Mouse (Mus musculus): ENCODE data around the gene Ccpg1os. TPM values are rescaled to one million over a fixed set of nuclear protein-coding genes. Genes with fewer than 3 reads are reported as not detected.

Gene Ccpg1os
- polyA plus RNA-seq, 1 experiment from 2014 or later, result 12.7 TPM

DNA sequence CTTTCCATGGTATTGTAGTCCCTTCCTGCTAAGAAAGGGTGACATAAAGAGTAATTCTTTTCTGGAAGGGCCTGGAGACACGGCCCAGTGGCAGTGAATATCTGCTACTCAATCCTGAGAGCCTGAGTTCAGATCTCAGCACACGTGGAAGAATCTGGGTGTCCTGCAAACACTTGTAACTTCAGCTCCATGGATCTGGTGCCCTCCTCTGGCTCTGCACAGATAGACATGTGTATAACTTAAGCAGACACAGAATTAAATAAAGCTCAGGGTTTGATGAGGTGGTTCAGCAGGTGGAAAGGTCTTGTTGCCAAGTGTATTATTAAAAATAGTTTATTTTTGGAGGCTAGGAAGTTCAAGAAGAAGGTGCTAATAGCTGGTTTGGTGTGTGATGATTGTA, 15.3 kb upstream of the Ccpg1os start:
- WGBS, result 77% methylated on average over 2 of the region's 2 CpGs
- H3K4me1 ChIP-seq (ENCODE audit: control insufficient read depth, insufficient read depth, low read length), result no peaks in the 10 kb centered on the region
- H3K27ac ChIP-seq (replicated peaks; ENCODE audit: low read depth, low read length), result no peak overlapping the region
- H3K4me3 ChIP-seq (ENCODE audit: low read depth, low read length), result no peak overlapping the region
- no peak overlapping the region for H3K4me2 ChIP-seq (ENCODE audit: low read depth, low read length)
- ATAC-seq (replicated peaks; ENCODE audit: insufficient number of reproducible peaks, low FRiP score, low TSS enrichment, low read depth) (no peak), DNase-seq (ENCODE audit: low spot score) (no peak)
- H3K27me3 ChIP-seq (ENCODE audit: control insufficient read depth, insufficient read depth, low read length), result no peaks in the 10 kb centered on the region
- H3K9me3 ChIP-seq (replicated peaks; ENCODE audit: control insufficient read depth, low read length), result no peaks in the 10 kb centered on the region
- H3K9ac ChIP-seq (replicated peaks; ENCODE audit: low read length), result no peak overlapping the region
- H3K36me3 ChIP-seq (replicated peaks; ENCODE audit: control insufficient read depth, insufficient read depth, low read depth, low read length), result no peaks in the 10 kb centered on the region

DNA sequence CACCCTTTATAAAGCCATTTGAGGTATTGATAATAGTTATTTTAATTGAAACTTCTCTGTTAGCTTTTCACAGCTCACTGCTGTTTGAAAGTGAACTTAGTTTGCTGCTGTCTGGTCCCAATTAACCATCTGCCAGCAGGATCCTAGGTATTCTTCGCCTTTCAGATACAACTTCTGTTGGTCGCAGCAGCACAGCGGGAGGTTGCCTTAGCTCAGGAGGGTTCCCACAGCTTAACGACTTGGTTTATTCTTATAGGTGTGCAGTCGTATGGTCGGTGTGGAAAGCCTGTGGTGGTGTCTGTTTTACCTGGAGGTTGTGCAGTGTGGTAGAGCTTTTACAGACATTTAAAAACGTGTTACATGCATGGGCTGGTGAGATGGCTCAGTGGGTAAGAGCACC, 11.6 kb upstream of the Ccpg1os start:
- no peaks in the 10 kb centered on the region for H3K27me3 ChIP-seq (ENCODE audit: control insufficient read depth, insufficient read depth, low read length)
- H3K4me2 ChIP-seq (ENCODE audit: low read depth, low read length), result no peak overlapping the region
- H3K9ac ChIP-seq (replicated peaks; ENCODE audit: low read length), result no peak overlapping the region
- no peak overlapping the region for H3K4me3 ChIP-seq (ENCODE audit: low read depth, low read length)
- DNase-seq (ENCODE audit: low spot score) (no peak), ATAC-seq (replicated peaks; ENCODE audit: insufficient number of reproducible peaks, low FRiP score, low TSS enrichment, low read depth) (no peak)
- H3K36me3 ChIP-seq (replicated peaks; ENCODE audit: control insufficient read depth, insufficient read depth, low read depth, low read length), result no peaks in the 10 kb centered on the region
- 58% methylated on average over 7 of the region's 7 CpGs for WGBS
- H3K4me1 ChIP-seq (ENCODE audit: control insufficient read depth, insufficient read depth, low read length), result no peaks in the 10 kb centered on the region
- H3K9me3 ChIP-seq (replicated peaks; ENCODE audit: control insufficient read depth, low read length), result no peaks in the 10 kb centered on the region
- no peak overlapping the region for H3K27ac ChIP-seq (replicated peaks; ENCODE audit: low read depth, low read length)

DNA sequence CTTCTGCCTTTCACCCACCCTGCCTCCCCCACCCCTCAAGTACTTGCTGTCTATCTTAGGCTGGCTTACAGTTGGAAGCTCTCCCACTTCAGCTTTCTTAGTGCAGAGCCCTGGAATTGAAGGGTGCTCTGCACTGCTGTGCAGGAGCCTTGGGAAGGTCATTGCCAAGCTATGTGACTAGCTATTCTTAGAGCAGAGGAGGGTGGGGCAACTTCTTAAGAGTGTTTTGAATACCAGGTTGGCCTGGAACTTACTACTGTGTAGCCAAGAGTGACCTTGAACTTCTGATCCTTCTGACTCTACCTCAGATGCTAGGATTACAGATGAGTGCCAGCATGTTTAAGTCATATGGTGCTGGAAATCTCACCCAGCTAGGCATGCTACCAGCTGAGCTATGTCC, 11.0 kb upstream of the Ccpg1os start:
- DNase-seq (ENCODE audit: low spot score) (no peak), ATAC-seq (replicated peaks; ENCODE audit: insufficient number of reproducible peaks, low FRiP score, low TSS enrichment, low read depth) (no peak)
- Histone ChIP-seq H3K27me3 (ENCODE audit: control insufficient read depth, insufficient read depth, low read length) (no peaks in the 10 kb centered on the region), H3K9me3 (replicated peaks; ENCODE audit: control insufficient read depth, low read length) (no peaks in the 10 kb centered on the region), H3K36me3 (replicated peaks; ENCODE audit: control insufficient read depth, insufficient read depth, low read depth, low read length) (no peaks in the 10 kb centered on the region), H3K4me2 (ENCODE audit: low read depth, low read length) (no peak overlapping the region), H3K9ac (replicated peaks; ENCODE audit: low read length) (no peak overlapping the region), H3K4me3 (ENCODE audit: low read depth, low read length) (no peak overlapping the region), H3K27ac (replicated peaks; ENCODE audit: low read depth, low read length) (no peak overlapping the region), H3K4me1 (ENCODE audit: control insufficient read depth, insufficient read depth, low read length) (no peaks in the 10 kb centered on the region)

DNA sequence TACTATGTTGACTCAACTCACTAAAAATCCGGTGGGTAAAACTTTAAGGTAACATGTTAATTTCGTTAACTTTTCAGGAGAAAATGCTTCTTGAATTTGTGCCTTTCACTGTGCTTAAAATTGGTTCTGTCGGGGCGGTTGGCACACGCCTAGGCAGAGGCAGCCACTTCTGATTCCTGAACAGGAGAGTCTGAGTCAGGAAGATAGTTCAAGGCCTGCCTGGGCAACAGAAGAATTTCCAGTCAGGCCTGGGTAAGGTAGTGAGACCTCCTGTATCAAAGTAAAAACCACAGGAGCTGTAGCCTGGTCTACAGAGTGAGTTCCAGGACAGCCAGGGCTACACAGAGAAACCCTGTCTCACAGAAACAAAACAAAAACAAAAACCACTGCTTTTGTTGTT, 7.4 kb upstream of the Ccpg1os start:
- Histone ChIP-seq H3K9me3 (replicated peaks; ENCODE audit: control insufficient read depth, low read length) (no peaks in the 10 kb centered on the region), H3K4me1 (ENCODE audit: control insufficient read depth, insufficient read depth, low read length) (no peaks in the 10 kb centered on the region), H3K27ac (replicated peaks; ENCODE audit: low read depth, low read length) (no peak overlapping the region), H3K36me3 (replicated peaks; ENCODE audit: control insufficient read depth, insufficient read depth, low read depth, low read length) (no peaks in the 10 kb centered on the region), H3K4me3 (ENCODE audit: low read depth, low read length) (no peak overlapping the region), H3K9ac (replicated peaks; ENCODE audit: low read length) (no peak overlapping the region), H3K27me3 (ENCODE audit: control insufficient read depth, insufficient read depth, low read length) (no peaks in the 10 kb centered on the region), H3K4me2 (ENCODE audit: low read depth, low read length) (no peak overlapping the region)
- no peak for ATAC-seq (replicated peaks; ENCODE audit: insufficient number of reproducible peaks, low FRiP score, low TSS enrichment, low read depth)
- WGBS, result 85% methylated on average over 5 of the region's 5 CpGs
- no peak for DNase-seq (ENCODE audit: low spot score)

DNA sequence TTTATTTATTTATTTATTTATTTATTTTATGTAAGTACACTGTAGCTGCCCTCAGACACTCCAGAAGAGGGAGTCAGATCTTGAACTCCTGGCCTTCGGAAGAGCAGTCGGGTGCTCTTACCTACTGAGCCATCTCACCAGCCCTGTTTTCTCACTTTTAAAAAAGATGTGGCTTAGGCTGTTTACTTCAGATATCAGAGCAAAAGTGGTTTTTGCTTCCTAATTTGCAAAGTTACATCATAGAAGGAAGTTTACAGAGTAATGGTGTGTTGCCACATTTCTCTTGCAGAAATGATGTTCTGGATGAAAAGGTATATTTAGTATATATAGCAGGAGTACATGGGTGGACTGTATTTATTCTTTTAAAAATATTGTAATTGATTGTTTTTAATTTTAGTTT, 6.2 kb upstream of the Ccpg1os start:
- WGBS, result 98% methylated on average over 2 of the region's 2 CpGs

DNA sequence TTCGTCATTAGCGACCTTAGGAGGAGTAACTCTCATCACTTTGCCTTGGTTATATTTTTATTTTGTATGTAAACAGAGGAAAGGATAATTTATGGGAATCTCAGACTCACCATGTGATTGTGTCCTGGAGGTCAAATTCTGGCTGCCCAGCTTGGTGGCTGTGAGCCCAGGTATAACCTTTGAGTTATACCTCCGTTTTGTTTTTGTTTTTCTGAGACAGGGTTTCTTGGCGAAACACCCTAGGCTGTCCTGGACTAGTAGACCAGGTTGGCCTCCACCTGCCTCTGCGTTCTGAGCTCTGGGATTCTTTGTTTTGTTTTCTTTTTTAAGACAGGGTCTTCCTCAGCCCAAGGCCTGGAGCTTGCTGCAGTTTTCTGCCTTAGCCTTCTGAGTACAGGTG, 3.5 kb upstream of the Ccpg1os start:
- ATAC-seq (replicated peaks; ENCODE audit: insufficient number of reproducible peaks, low FRiP score, low TSS enrichment, low read depth) (no peak), DNase-seq (ENCODE audit: low spot score) (no peak)
- 88% methylated on average over 5 of the region's 5 CpGs for WGBS
- H3K36me3 ChIP-seq (replicated peaks; ENCODE audit: control insufficient read depth, insufficient read depth, low read depth, low read length), result no peaks in the 10 kb centered on the region
- H3K4me3 ChIP-seq (ENCODE audit: low read depth, low read length), result no peak overlapping the region
- no peaks in the 10 kb centered on the region for H3K27me3 ChIP-seq (ENCODE audit: control insufficient read depth, insufficient read depth, low read length)
- H3K4me2 ChIP-seq (ENCODE audit: low read depth, low read length), result no peak overlapping the region
- no peak overlapping the region for H3K27ac ChIP-seq (replicated peaks; ENCODE audit: low read depth, low read length)
- H3K4me1 ChIP-seq (ENCODE audit: control insufficient read depth, insufficient read depth, low read length), result no peaks in the 10 kb centered on the region
- H3K9ac ChIP-seq (replicated peaks; ENCODE audit: low read length), result no peak overlapping the region
- H3K9me3 ChIP-seq (replicated peaks; ENCODE audit: control insufficient read depth, low read length), result no peaks in the 10 kb centered on the region

More for the DNA sequence above, 6.2 kb upstream of the Ccpg1os start:
- H3K9me3 ChIP-seq (replicated peaks; ENCODE audit: control insufficient read depth, low read length), result no peaks in the 10 kb centered on the region
- H3K27me3 ChIP-seq (ENCODE audit: control insufficient read depth, insufficient read depth, low read length), result no peaks in the 10 kb centered on the region
- ATAC-seq (replicated peaks; ENCODE audit: insufficient number of reproducible peaks, low FRiP score, low TSS enrichment, low read depth) (no peak), DNase-seq (ENCODE audit: low spot score) (no peak)
- no peak overlapping the region for H3K4me3 ChIP-seq (ENCODE audit: low read depth, low read length)
- no peak overlapping the region for H3K9ac ChIP-seq (replicated peaks; ENCODE audit: low read length)
- no peak overlapping the region for H3K4me2 ChIP-seq (ENCODE audit: low read depth, low read length)
- H3K4me1 ChIP-seq (ENCODE audit: control insufficient read depth, insufficient read depth, low read length), result no peaks in the 10 kb centered on the region
- H3K27ac ChIP-seq (replicated peaks; ENCODE audit: low read depth, low read length), result no peak overlapping the region
- H3K36me3 ChIP-seq (replicated peaks; ENCODE audit: control insufficient read depth, insufficient read depth, low read depth, low read length), result no peaks in the 10 kb centered on the region

DNA sequence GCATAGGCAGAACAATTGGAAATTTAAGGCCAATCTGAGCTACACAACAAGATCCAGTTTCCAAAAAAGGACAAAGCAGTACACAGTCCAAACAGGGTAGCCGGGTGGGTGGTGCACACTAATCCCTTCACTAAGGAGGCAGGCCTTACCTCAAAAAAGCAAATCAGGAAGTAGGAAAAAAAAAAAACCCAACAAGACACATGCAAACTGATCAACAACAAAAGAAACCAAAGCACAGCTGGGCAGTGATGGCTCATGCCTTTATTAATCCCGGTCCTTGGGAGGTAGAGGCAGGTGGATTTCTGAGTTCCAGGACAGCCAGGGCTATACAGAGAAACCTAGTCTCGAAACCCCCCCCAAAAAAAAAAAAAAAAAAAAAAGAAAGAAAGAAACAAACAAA, 2.5 kb upstream of the Ccpg1os start:
- Histone ChIP-seq H3K36me3 (replicated peaks; ENCODE audit: control insufficient read depth, insufficient read depth, low read depth, low read length) (no peaks in the 10 kb centered on the region), H3K27ac (replicated peaks; ENCODE audit: low read depth, low read length) (no peak overlapping the region), H3K4me2 (ENCODE audit: low read depth, low read length) (no peak overlapping the region), H3K27me3 (ENCODE audit: control insufficient read depth, insufficient read depth, low read length) (no peaks in the 10 kb centered on the region), H3K9ac (replicated peaks; ENCODE audit: low read length) (no peak overlapping the region), H3K9me3 (replicated peaks; ENCODE audit: control insufficient read depth, low read length) (no peaks in the 10 kb centered on the region), H3K4me3 (ENCODE audit: low read depth, low read length) (no peak overlapping the region), H3K4me1 (ENCODE audit: control insufficient read depth, insufficient read depth, low read length) (no peaks in the 10 kb centered on the region)
- ATAC-seq (replicated peaks; ENCODE audit: insufficient number of reproducible peaks, low FRiP score, low TSS enrichment, low read depth) (no peak), DNase-seq (ENCODE audit: low spot score) (no peak)
- 70% methylated on average over 3 of the region's 3 CpGs for WGBS

DNA sequence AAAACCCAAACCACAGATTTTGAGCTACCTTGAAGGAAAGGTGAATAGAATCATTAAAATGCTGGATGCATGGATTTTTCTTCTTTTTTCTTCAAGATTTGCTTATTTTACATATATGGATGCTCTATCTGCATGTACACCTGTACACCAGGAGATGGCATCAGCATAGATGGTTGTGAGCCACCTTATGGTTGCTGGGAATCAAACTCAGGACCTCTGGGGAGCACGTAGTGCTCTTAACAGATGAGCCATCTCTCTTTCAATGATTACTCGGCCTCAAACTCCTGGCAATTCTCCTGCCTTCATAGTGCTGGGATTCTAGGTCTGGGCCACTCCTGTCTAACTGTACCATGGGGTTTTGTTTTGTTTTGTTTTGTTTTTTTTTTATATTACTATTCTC, 2.1 kb downstream of the Ccpg1os start:
- no peak for ATAC-seq (replicated peaks; ENCODE audit: insufficient number of reproducible peaks, low FRiP score, low TSS enrichment, low read depth)
- Histone ChIP-seq H3K9ac (replicated peaks; ENCODE audit: low read length) (no peak overlapping the region), H3K27ac (replicated peaks; ENCODE audit: low read depth, low read length) (no peak overlapping the region), H3K36me3 (replicated peaks; ENCODE audit: control insufficient read depth, insufficient read depth, low read depth, low read length) (no peaks in the 10 kb centered on the region), H3K4me2 (ENCODE audit: low read depth, low read length) (no peak overlapping the region), H3K27me3 (ENCODE audit: control insufficient read depth, insufficient read depth, low read length) (no peaks in the 10 kb centered on the region), H3K4me1 (ENCODE audit: control insufficient read depth, insufficient read depth, low read length) (no peaks in the 10 kb centered on the region), H3K9me3 (replicated peaks; ENCODE audit: control insufficient read depth, low read length) (no peaks in the 10 kb centered on the region), H3K4me3 (ENCODE audit: low read depth, low read length) (no peak overlapping the region)
- WGBS, result 67% methylated on average over 2 of the region's 2 CpGs
- DNase-seq (ENCODE audit: low spot score), result no peak

DNA sequence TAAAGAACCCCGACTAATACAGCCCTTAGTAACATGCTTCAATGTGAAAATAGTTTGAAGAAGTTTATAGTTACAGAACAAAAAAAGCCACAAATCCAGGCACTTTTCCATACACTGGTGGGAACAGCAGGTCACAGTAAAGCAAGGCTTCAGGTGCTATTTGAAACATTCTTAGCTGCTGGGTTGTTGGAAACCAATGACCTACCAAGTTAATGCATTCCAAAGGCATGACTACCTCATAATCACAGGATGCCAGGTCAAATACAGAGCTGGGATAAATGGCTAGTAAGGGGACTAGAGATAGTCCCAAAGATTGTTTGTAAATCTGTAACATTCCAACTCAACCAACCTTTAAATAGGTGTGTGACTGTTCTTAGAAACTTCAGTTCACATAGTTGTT, 9.9 kb downstream of the Ccpg1os start:
- DNase-seq (ENCODE audit: low spot score) (no peak), ATAC-seq (replicated peaks; ENCODE audit: insufficient number of reproducible peaks, low FRiP score, low TSS enrichment, low read depth) (no peak)
- Histone ChIP-seq H3K9ac (replicated peaks; ENCODE audit: low read length) (no peak overlapping the region), H3K4me3 (ENCODE audit: low read depth, low read length) (no peak overlapping the region), H3K27ac (replicated peaks; ENCODE audit: low read depth, low read length) (no peak overlapping the region), H3K4me1 (ENCODE audit: control insufficient read depth, insufficient read depth, low read length) (no peaks in the 10 kb centered on the region), H3K27me3 (ENCODE audit: control insufficient read depth, insufficient read depth, low read length) (no peaks in the 10 kb centered on the region), H3K36me3 (replicated peaks; ENCODE audit: control insufficient read depth, insufficient read depth, low read depth, low read length) (no peaks in the 10 kb centered on the region), H3K9me3 (replicated peaks; ENCODE audit: control insufficient read depth, low read length) (no peaks in the 10 kb centered on the region), H3K4me2 (ENCODE audit: low read depth, low read length) (no peak overlapping the region)
- 95% methylated on average over 1 of the region's 1 CpGs for WGBS
